Mouse (Mus musculus) G1E (cell line): ENCODE measurements at regions not wholly inside any gene's neighbourhood (a gene's known extent, or its start where the extent isn't known, plus 50 kb on each side); places are given as distances from the start of the nearest gene placed in this dataset.

Source experiments
- CTCF ChIP-seq: IDR thresholded peaks from 2 replicates; pipeline ENCODE4 v1.5.1; 2012; ENCODE audit warnings: low read depth, low read length, inconsistent platforms, mixed read lengths
- GATA1 ChIP-seq: IDR thresholded peaks from 2 replicates; pipeline ENCODE4 v1.6.1; 2012; ENCODE audit warnings: borderline replicate concordance, low read length, inconsistent platforms, mixed read lengths

- TF ChIP-seq CTCF (no peak), GATA1 (no peak)
Measured at GRCm38 (mm10) chr7:117771836-117772235, 344.2 kb downstream of the Rps15a start.
